Mouse (Mus musculus) CH12.LX (cell line): ENCODE measurements around the gene Rpn1. TPM values are rescaled to one million over a fixed set of nuclear protein-coding genes. Genes with fewer than 3 reads are reported as not detected.

Experiments used
- DNase-seq: peaks from one replicate; pipeline ENCODE4 v3.0.0-alpha.2; 2013; ENCODE audit errors: extremely low read depth
- H3K27ac ChIP-seq: 2 replicates; pipeline ENCODE4 v1.5.1; 2012; ENCODE audit warnings: low read depth, mild to moderate bottlenecking, control low read depth, moderate library complexity; ENCODE audit not compliant: insufficient read depth
- H3K27me3 ChIP-seq: replicated peaks from 2 replicates; pipeline ENCODE3; 2012; ENCODE audit warnings: inconsistent platforms
- H3K36me3 ChIP-seq, 2 experiments: replicated peaks in 1 of 2; 2 replicates each; pipeline versions ENCODE3 to v1.6.1; 2012; ENCODE audit warnings: inconsistent platforms in 1 of 2, low read length in 1 of 2, mild to moderate bottlenecking in 1 of 2, mixed read lengths in 1 of 2, moderate library complexity in 1 of 2; ENCODE audit not compliant: control insufficient read depth in 1 of 2, insufficient read depth in 1 of 2
- H3K4me1 ChIP-seq, 2 experiments: 2 replicates each; pipeline ENCODE4 v1.6.1; 2012; ENCODE audit warnings: inconsistent platforms in 1 of 2, moderate library complexity in 1 of 2; ENCODE audit not compliant: insufficient read depth in 2 of 2, control insufficient read depth in 1 of 2
- H3K4me2 ChIP-seq: 2 replicates; pipeline ENCODE4 v1.6.1; 2012; ENCODE audit warnings: low read depth, mild to moderate bottlenecking, control low read depth; ENCODE audit not compliant: poor library complexity, insufficient read depth, severe bottlenecking
- H3K4me3 ChIP-seq, 3 experiments: fragments of 150-350 bp in 1 of 3; sonication (generic) in 1 of 3; replicated peaks in 1 of 3; 2 replicates each; pipeline versions ENCODE3 to v1.5.1; 2011 to 2012; ENCODE audit warnings: low read depth in 2 of 3, low read length in 2 of 3, mild to moderate bottlenecking in 2 of 3, moderate library complexity in 2 of 3, control low read depth in 1 of 3, improper control_type of control experiment in 1 of 3, inconsistent platforms in 1 of 3, mixed read lengths in 1 of 3; ENCODE audit not compliant: poor library complexity in 1 of 3
- H3K79me2 ChIP-seq: replicated peaks from 2 replicates; pipeline ENCODE4 v1.6.1; 2012; ENCODE audit warnings: mild to moderate bottlenecking, moderate library complexity; ENCODE audit not compliant: control insufficient read depth, poor library complexity, insufficient read depth, severe bottlenecking; ENCODE audit errors: extremely low read depth
- H3K9ac ChIP-seq: 2 replicates; pipeline ENCODE4 v1.6.1; 2012; ENCODE audit warnings: low read depth, mild to moderate bottlenecking, control low read depth, moderate library complexity; ENCODE audit not compliant: insufficient read depth
- H3K9me3 ChIP-seq: replicated peaks from 2 replicates; pipeline ENCODE3; 2012; ENCODE audit warnings: low read length, inconsistent platforms, mixed read lengths
- BHLHE40 ChIP-seq: IDR thresholded peaks from 2 replicates; pipeline ENCODE4 v1.6.1; 2011; ENCODE audit warnings: mild to moderate bottlenecking, low read depth, low read length, improper control_type of control experiment
- CHD1 ChIP-seq: IDR thresholded peaks from 2 replicates; pipeline ENCODE4 v1.6.1; 2012; ENCODE audit warnings: low read depth, low read length, improper control_type of control experiment, inconsistent platforms
- CTCF ChIP-seq, 2 experiments: IDR thresholded peaks in 1 of 2; conservative IDR thresholded peaks in 1 of 2; 2 replicates each; pipeline ENCODE4 v1.5.1; 2011 to 2012; ENCODE audit warnings: low read depth in 2 of 2, low read length in 2 of 2, improper control_type of control experiment in 1 of 2, inconsistent platforms in 1 of 2, mild to moderate bottlenecking in 1 of 2, moderate library complexity in 1 of 2
- E2F4 ChIP-seq: IDR thresholded peaks from 2 replicates; pipeline ENCODE4 v1.6.1; 2011; ENCODE audit warnings: low read depth, low read length, improper control_type of control experiment; ENCODE audit not compliant: insufficient replicate concordance
- ETS1 ChIP-seq: conservative IDR thresholded peaks from 2 replicates; pipeline ENCODE4 v1.6.1; 2012; ENCODE audit warnings: low read depth, mild to moderate bottlenecking, inconsistent platforms, low read length, improper control_type of control experiment, moderate library complexity
- GABPA ChIP-seq: IDR thresholded peaks from 2 replicates; pipeline ENCODE4 v1.6.1; 2012; ENCODE audit warnings: low read depth, low read length, improper control_type of control experiment, inconsistent platforms; ENCODE audit not compliant: insufficient replicate concordance
- HCFC1 ChIP-seq: IDR thresholded peaks from 2 replicates; pipeline ENCODE4 v1.6.1; 2012; ENCODE audit warnings: low read depth, mild to moderate bottlenecking, inconsistent platforms, low read length, improper control_type of control experiment
- JUN ChIP-seq: IDR thresholded peaks from 2 replicates; pipeline ENCODE4 v1.6.1; 2011; ENCODE audit warnings: low read depth, mild to moderate bottlenecking, low read length, improper control_type of control experiment, moderate library complexity; ENCODE audit not compliant: insufficient read depth
- JUND ChIP-seq: conservative IDR thresholded peaks from 2 replicates; pipeline ENCODE4 v1.6.1; 2011; ENCODE audit warnings: low read depth, low read length, improper control_type of control experiment
- KAT2A ChIP-seq: IDR thresholded peaks from 2 replicates; pipeline ENCODE4 v1.6.1; 2012; ENCODE audit warnings: low read length, improper control_type of control experiment, inconsistent platforms; ENCODE audit not compliant: insufficient replicate concordance
- MAFK ChIP-seq: IDR thresholded peaks from 2 replicates; pipeline ENCODE4 v1.6.1; 2011; ENCODE audit warnings: low read length, improper control_type of control experiment; ENCODE audit not compliant: insufficient replicate concordance
- MAX ChIP-seq: IDR thresholded peaks from 2 replicates; pipeline ENCODE4 v1.6.1; 2011; ENCODE audit warnings: low read length, improper control_type of control experiment
- MAZ ChIP-seq: IDR thresholded peaks from 2 replicates; pipeline ENCODE4 v1.6.1; 2012; ENCODE audit warnings: low read depth, mild to moderate bottlenecking, inconsistent platforms, low read length, improper control_type of control experiment, moderate library complexity
- NELFE ChIP-seq: IDR thresholded peaks from 2 replicates; pipeline ENCODE4 v1.6.1; 2011; ENCODE audit warnings: low read depth, low read length, improper control_type of control experiment
- SMC3 ChIP-seq: IDR thresholded peaks from 2 replicates; pipeline ENCODE4 v1.6.1; 2011; ENCODE audit warnings: low read depth, low read length, improper control_type of control experiment
- TBP ChIP-seq: conservative IDR thresholded peaks from 2 replicates; pipeline ENCODE4 v1.6.1; 2011; ENCODE audit warnings: low read depth, low read length, improper control_type of control experiment
- USF1 ChIP-seq: IDR thresholded peaks from 2 replicates; pipeline ENCODE4 v1.6.1; 2014; ENCODE audit warnings: low read depth, mild to moderate bottlenecking, inconsistent platforms, low read length, improper control_type of control experiment
- USF2 ChIP-seq: conservative IDR thresholded peaks from 2 replicates; pipeline ENCODE4 v1.6.1; 2011; ENCODE audit warnings: low read depth, low read length, improper control_type of control experiment
- ZMIZ1 ChIP-seq: IDR thresholded peaks from 2 replicates; pipeline ENCODE4 v1.6.1; 2012; ENCODE audit warnings: low read depth, mild to moderate bottlenecking, inconsistent platforms, low read length, improper control_type of control experiment
- dilution Hi-C: fragments of 300-500 bp; cut with MboI; formaldehyde crosslinking; loops from 2 replicates; pipeline ENCODE4 v1.14.3; 2020; ENCODE audit warnings: low sequenced_read_pairs; ENCODE audit not compliant: extremely low pct_unique_long_range_greater_than_20kb, extremely low pct_ligation_motif_present
- in situ Hi-C: fragments of 300-500 bp; cut with MboI; formaldehyde crosslinking; loops from 3 replicates; pipeline ENCODE4 v1.14.3; 2019; ENCODE audit warnings: low sequenced_read_pairs, low pct_ligation_motif_present, low pct_unique_long_range_greater_than_20kb, mixed read lengths
- polyA plus RNA-seq: library from polyadenylated mRNA; unstranded; fragments of >175 nt; gene quantifications from 2 replicates; pipeline ENCODE4 v1.2.1, GENCODE M21; 2012; ENCODE audit warnings: low read depth; ENCODE audit not compliant: insufficient read length
- total RNA-seq, 2 experiments: library from RNA; depleted of rRNA; stranded (reverse); fragments of 300-350 nt in 1 of 2; fragments of >200 nt in 1 of 2; gene quantifications; 2 replicates each; pipeline ENCODE4 v1.2.3; 2012 to 2014

The Rpn1 gene
- total and polyA plus RNA-seq, 3 experiments: 260 to 366 (median 339) TPM

DNA sequence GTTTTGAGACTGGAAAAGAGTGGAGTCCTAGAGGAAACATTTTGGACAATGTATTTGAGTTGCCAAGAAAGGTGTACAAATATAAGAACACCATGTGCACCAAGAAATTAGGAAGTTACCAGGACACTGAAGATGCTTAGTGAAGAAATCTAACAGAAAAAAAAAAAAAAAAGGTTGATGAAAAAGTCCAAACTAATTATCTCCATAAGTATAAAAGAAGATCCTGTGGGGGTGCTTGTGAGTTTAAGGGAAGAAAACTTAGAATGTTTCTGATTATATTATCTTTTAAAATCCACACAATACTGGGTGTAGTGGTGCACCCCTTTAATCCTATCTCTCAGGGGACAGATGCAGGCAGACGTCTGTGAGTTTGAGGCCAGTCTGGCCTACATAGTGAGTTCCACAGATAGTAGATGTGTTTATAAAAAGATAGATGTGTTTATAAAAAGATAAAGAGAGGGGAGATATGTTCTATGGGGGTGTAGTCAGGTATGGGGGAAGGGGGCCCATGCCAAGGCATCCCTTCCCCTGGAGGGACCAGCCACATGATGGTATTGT lies 8.2 kb upstream of the Rpn1 start:
- peak overlapping the region; percentile 81 for H3K9ac ChIP-seq
- peak overlapping the region in 2 of 3 experiments; percentile 56 to 59 for H3K4me3 ChIP-seq
- in situ Hi-C loops (loop anchor here (5.0 to 25.0 kb wide), 2 partner anchors 59 to 164 kb away; partner anchors contain the start of gene Hmces), dilution Hi-C loops (no loop called here)
- no peaks in the 10 kb centered on the region for H3K79me2 ChIP-seq
- no peak overlapping the region for H3K4me2 ChIP-seq
- no peaks in the 10 kb centered on the region; a peak in 1 of 4 replicates for H3K4me1 ChIP-seq
- no peak overlapping the region for H3K27ac ChIP-seq
- TF ChIP-seq ZMIZ1: 0 out of 2 replicates have a peak, but pooled peaks have one; percentile 3
- TF ChIP-seq USF1: no peak
- no peaks in the 10 kb centered on the region for H3K9me3 ChIP-seq
- H3K27me3 ChIP-seq: peaks cover 16% of the 10 kb centered on the region
- DNase-seq: no peak
- H3K36me3 ChIP-seq: no peaks in the 10 kb centered on the region

DNA sequence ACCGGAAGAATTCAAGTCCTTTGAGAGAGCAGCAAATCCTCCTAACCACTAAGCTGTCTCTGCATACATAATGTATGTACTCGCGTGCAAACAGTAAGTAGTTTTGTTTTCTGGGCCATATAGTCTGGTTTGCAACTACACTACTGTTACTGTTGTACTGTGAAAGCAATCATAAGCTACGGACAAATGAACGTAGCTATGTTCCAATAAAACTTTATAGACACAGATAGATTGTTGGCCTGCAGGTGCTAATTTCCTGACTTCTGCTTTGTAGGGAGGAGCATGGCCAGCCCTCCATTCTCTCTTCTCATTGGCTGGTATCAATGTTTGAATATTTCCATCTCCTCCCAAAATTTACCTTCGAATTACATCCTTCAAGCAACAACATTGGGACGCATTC lies 1.2 kb upstream of the Rpn1 start:
- H3K4me2 ChIP-seq: no peak overlapping the region
- no peaks in the 10 kb centered on the region for H3K9me3 ChIP-seq
- no peak overlapping the region for H3K27ac ChIP-seq
- dilution Hi-C loops: no loop called here
- H3K36me3 ChIP-seq: peaks cover 0 to 17% of the 10 kb centered on the region in 2 experiments
- no peak for DNase-seq
- H3K27me3 ChIP-seq: peaks cover 14% of the 10 kb centered on the region
- H3K4me1 ChIP-seq: peaks cover 8 to 28% of the 10 kb centered on the region in 2 experiments
- no peak overlapping the region for H3K9ac ChIP-seq
- no peak for TF ChIP-seq MAX
- peak; percentile 24; the same call in 1 of the 2 replicates for TF ChIP-seq HCFC1
- H3K79me2 ChIP-seq: peaks cover 35% of the 10 kb centered on the region
- H3K4me3 ChIP-seq: no peak overlapping the region
- in situ Hi-C loops: loop anchor here (25.0 kb wide), 1 partner anchor 171 kb away; the partner anchor contains the start of gene Hmces

DNA sequence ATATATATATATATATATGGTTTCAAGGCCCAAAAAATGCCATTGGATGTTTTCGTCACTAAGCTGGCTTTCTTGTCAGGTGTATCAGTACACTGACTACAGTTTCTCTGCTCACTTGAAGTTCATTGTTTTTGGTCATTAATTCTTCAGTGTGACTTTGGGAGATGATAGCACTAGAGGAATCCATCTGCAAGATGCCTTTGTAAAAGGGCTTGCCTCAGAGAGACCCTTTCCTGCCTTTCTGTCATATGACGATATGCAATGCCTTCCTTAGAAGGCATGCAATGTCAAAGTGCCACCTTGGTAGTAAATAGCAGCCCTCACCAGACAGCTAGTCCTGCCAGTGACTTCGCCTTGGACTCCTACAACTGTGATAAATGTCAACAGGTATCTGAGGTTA lies 610 bp upstream of the Rpn1 start:
- Histone ChIP-seq H3K4me1 (peaks cover 11 to 31% of the 10 kb centered on the region in 2 experiments), H3K4me3 (peak overlapping the region in 2 of 3 experiments; percentile 71 to 99), H3K36me3 (peaks cover 3 to 22% of the 10 kb centered on the region in 2 experiments), H3K9ac (no peak overlapping the region), H3K4me2 (peak overlapping the region; percentile 25; the same call in 1 of the 2 replicates), H3K79me2 (peaks cover 41% of the 10 kb centered on the region), H3K27me3 (peaks cover 13% of the 10 kb centered on the region), H3K9me3 (no peaks in the 10 kb centered on the region), H3K27ac (no peak overlapping the region)
- dilution Hi-C loops (no loop called here), in situ Hi-C loops (loop anchor here (25.0 kb wide), 1 partner anchor 171 kb away; the partner anchor contains the start of gene Hmces)
- DNase-seq: no peak
- no peak for TF ChIP-seq E2F4
- no peak for TF ChIP-seq CHD1
- TF ChIP-seq USF1: no peak
- TF ChIP-seq TBP: no peak
- no peak for TF ChIP-seq JUND
- TF ChIP-seq BHLHE40: no peak
- no peak for TF ChIP-seq SMC3
- no peak for TF ChIP-seq ZMIZ1
- no peak for TF ChIP-seq MAFK
- no peak for TF ChIP-seq GABPA
- no peak for TF ChIP-seq KAT2A
- no peak for TF ChIP-seq USF2
- TF ChIP-seq ETS1: no peak
- no peak for TF ChIP-seq JUN
- TF ChIP-seq NELFE: no peak
- TF ChIP-seq MAZ: no peak
- TF ChIP-seq MAX: no peak
- no peak for TF ChIP-seq HCFC1
- TF ChIP-seq CTCF (conservative IDR thresholded peaks at IDR 0.05 in 1 of 2, IDR thresholded peaks at IDR 0.05 in 1 of 2; ENCODE audit: low read depth in 2 of 2, low read length in 2 of 2): no peak
